Mouse (Mus musculus) liver, postnatal 0 days (tissue): Measurements from ENCODE around the gene Nmi.
A peak's percentile ranks its signal among the peaks of the same experiment; 100 is the strongest.

Experiments
- CTCF ChIP-seq: sonication (generic); IDR thresholded peaks from 2 replicates; pipeline ENCODE4 v1.5.1; 2016; ENCODE audit warnings: antibody characterized with exemption, low read depth
- EP300 ChIP-seq: IDR thresholded peaks from 2 replicates; pipeline ENCODE4 v1.6.1; 2016; ENCODE audit warnings: antibody characterized with exemption, low read depth, mild to moderate bottlenecking

DNA sequence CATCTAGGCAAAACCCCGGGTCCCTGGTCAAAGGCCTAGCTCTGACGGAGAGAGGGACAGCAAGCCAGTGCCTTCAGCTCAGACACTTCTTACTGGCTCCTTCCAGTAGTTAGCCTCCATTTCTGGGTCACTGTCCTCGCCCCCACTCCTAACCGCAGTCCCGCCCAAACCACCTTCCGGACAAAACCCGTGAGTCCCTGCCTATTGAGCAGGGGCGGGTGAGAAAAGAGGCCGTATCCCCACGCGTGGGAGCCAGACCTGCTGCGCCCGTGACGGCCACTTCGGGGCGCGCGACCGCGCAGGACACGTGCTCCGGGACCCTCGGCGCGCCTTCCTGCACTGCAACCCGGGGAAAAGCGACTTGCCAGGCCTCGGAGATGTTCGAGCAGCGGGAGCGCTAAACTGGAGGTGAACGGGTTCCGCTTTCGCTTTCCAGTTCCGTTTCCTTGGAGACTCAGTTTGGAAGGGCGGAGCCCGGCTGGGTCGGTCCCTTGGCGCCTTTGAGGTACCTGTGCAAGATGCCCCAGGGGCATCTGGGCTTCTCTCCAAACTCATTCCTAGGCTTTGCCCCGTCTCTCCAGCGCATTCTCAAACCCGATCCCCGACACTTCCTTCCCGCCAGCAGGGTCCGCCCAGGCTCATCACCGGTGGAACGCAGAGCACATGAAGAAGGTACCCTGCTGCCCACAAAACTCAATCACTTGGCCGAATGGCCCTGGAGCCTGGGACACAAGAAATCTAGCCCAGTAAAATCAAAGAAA lies 38.5 kb downstream of the Nmi start, which contains the start of gene Rbm43:
- TF ChIP-seq CTCF (peak; percentile 55), EP300 (no peak)
